Mouse (Mus musculus) heart, postnatal 4 days (tissue): ENCODE measurements at regions not wholly inside any gene's neighbourhood (a gene's known extent, or its start where the extent isn't known, plus 50 kb on each side); places are given as distances from the start of the nearest gene placed in this dataset.
A peak's percentile ranks its signal among the peaks of the same experiment; 100 is the strongest.
"Not testable (repeated sequence)": the region's sequence is repeated elsewhere in the genome, so short reads cannot be mapped to it uniquely, and the experiment has no call there.

ENCODE experiments used
- DNase-seq: peaks from one replicate; pipeline ENCODE4 v3.0.0; 2021

GRCm38 (mm10) chr12:97218445-97218844 is 1040.8 kb downstream of the Galc start:
- no peak for DNase-seq

- DNase-seq: no peak
These were observed 1041.7 kb downstream of the Galc start for GRCm38 (mm10) chr12:97217608-97218007.

GRCm38 (mm10) chr12:97203636-97204389 is 1055.4 kb downstream of the Galc start:
- no peak for DNase-seq

DNA sequence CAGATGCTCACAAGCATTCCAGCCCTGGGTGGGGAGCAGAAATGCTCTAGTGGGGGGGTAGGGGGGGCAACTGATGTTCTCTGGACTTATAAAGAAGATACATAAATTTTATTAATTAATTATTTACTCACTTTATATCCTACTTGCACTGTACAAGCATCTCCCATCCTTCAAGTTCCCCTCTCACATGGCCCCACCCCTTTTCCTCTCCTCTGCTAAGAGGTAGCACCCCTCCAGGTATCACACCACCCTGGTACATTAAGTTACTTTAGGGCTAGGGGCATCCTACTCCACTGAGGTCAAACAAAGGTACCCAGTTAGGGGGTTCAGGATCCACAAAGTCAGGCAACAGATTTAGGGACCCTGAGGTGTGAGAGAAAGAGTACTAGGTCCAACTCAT is 1097.4 kb downstream of the Galc start:
- DNase-seq: no peak

DNA sequence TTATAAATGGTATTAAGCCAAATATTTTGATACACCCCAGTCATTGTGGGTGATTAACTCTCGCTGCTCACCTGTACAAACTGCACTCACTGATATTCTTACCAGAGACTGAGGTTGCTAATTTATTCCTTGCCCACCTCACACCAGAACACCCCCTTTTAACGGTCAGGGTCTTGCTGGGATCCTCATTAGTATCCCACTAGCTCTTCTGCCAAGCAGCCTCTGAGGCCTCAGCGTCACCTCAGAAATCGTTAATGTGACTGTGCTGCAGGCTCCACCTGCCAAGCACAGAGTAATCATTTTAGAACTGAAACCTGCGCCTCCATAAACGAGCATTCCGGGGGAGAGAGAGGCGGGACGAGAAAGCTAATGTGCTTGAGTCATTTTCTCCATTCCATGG is 1097.8 kb downstream of the Galc start:
- no peak for DNase-seq

DNA sequence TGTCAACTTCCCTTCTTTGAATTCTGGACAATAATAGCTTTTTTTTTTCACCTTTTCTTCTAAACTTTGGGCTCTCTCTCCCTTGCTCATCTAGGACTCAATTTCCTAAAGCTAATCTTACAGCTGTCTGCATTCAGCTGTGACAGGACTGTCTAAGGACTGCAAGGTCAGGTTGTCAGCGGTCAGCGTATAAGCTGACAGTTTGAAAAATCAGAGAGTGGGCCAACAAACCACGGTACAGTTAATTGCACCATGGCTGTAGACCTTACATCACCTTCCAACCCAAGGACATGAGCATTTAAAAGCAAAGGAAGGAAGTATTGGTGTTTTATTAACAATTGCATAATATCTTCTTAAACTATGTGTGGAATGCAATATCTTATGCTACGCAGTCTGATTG is 1100.9 kb downstream of the Galc start:
- DNase-seq: no peak

GRCm38 (mm10) chr12:97157748-97158147 is 1101.5 kb downstream of the Galc start:
- no peak for DNase-seq

DNA sequence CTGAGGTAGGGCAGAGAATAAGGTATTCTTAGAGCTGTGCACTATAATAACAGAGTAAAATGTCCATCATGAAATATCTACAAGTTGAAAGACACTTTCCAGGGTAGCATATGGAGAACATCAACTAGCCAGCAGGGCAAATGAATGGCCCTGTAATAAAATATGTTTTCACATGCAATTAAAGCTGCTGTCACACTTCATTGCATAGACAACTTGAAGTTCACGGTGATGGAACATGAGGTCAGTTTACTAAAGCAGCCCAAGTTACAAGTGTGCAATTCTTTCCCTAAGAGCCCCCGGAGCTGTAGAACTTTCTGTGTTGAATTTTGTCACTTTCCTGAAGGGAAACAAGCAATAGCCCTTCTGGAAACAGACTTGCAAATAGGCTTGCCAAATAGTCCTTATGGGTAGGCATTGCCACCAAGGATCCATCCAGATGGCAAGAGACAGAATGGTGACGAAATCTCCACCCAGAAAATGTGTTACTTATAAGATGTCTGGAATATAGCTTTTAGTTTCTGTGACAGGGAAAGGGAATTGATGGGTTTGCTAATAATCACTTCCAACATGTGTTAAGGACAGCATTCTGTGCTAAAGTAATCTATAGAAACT is 1102.7 kb downstream of the Galc start:
- no peak for DNase-seq

DNA sequence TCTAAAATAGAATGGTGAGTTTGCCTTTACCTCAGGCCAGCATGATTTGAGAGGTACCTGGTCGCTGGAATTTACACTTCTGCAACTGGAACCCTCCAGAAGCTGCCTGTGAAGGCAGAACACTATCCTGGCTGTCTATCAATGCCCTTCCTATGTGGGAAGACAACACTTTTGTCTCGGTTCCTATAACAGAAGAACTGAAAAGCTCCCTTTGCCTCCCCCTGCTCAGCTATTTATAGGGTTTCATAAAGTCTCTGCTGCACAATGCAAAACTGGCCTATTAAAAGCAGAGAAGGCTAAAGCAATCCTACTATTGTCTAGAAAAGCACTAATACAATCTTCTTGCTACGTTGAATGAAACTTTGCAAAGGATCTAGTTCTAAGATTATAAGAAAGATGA is 1116.5 kb downstream of the Galc start:
- DNase-seq: no peak

DNA sequence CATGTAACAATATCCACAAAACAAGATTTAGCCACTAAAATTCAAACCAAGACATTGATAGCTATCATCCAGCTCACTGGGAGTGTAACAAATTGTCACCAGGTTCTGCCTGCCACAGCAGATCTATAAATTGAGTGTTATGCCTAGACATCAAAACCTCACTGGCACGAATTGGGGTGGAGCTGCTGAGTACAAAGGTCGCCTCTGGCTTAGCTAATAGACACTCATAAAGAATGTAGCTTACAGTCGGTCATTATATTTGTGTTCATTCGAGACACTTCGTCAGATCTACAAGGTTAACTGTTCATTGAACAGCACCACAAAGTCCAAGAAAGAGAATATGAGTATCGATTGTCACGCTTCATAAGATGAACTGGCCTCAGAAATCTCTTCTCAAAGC is 1121.3 kb downstream of the Galc start:
- no peak for DNase-seq

DNA sequence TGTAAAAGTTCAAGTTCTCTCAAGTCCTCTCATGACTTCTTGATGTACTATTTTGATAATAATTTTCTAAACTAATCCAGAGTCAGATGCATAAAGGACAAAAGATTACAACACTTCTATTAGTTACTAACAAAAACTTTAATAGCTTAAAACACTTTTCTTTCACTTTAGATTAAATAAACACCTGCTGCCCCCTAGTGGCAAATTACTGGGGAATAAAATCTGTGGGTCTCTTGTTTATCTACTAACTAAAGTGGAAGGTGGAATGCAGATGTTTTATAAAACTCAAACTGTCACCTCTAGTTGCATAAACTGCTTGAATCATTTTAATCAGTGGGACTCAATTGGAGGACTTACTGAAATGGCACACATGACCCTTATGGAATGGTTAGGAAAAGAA is 1129.0 kb downstream of the Galc start:
- DNase-seq: peak; percentile 18

- no peak for DNase-seq
These were observed 1168.6 kb downstream of the Galc start for GRCm38 (mm10) chr12:97090577-97091214.

DNA sequence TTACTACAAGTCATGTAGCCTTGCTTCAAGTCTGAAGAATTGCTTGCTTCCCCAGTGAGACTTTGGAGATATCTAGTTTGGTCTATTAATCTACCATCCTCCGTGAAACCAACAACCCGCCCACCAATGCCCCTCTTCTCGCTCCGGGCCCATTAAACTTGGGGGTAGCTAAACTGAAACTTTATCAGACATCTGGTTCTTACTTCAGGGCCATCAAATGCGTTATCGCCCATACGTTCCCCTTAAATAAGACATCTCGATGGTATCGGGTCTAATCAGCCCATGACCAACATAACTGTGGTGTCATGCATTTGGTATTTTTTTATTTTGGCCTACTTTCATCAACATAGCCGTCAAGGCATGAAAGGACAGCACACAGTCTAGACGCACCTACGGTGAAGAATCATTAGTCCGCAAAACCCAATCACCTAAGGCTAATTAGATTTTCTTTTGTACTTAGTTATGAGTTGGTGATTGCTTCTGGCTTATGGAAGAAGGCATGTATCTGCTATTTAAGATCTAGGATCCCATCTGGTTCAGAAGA is 1197.8 kb downstream of the Galc start:
- not testable (repeated sequence) for DNase-seq

DNA sequence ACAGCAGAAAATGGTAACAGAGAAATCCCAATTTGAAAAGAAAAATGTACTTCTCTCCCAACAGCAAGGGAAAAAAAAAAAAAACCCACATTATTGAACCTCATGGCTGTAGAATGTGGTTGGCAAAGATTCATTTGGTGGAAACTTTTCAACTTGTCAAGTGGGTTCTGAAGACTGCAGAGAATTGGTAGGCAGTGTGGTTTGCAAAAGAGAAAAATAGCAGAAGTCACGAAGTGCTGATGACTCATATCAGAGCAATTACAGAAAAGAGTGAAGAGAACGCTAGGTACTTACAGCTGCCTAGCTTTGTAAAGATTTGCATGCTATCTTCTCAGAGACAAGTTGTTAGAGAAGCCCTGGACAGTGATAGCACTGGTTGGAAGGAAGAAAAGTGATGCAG is 1211.6 kb downstream of the Galc start:
- no peak for DNase-seq
